Mouse (Mus musculus) ES-E14 (cell line): ENCODE results near the gene Sdsl.

Source experiments
- HCFC1 ChIP-seq: IDR thresholded peaks from 2 replicates; pipeline ENCODE4 v1.6.1; 2012; ENCODE audit warnings: low read length, inconsistent platforms, borderline replicate concordance; ENCODE audit not compliant: insufficient read depth
- ZNF384 ChIP-seq: IDR thresholded peaks from 2 replicates; pipeline ENCODE4 v1.6.1; 2012; ENCODE audit warnings: low read depth, low read length, inconsistent platforms

GRCm38 (mm10) chr5:120477993-120478392 is 5.4 kb upstream of the Sdsl start:
- no peak for TF ChIP-seq ZNF384
- no peak for TF ChIP-seq HCFC1
